Mouse (Mus musculus): ENCODE results near the gene Zfp536.

Zfp536 gene

GRCm38 (mm10) chr7:37552384-37552783 is 221.1 kb downstream of the Zfp536 start:
- no peak for DNase-seq

DNA sequence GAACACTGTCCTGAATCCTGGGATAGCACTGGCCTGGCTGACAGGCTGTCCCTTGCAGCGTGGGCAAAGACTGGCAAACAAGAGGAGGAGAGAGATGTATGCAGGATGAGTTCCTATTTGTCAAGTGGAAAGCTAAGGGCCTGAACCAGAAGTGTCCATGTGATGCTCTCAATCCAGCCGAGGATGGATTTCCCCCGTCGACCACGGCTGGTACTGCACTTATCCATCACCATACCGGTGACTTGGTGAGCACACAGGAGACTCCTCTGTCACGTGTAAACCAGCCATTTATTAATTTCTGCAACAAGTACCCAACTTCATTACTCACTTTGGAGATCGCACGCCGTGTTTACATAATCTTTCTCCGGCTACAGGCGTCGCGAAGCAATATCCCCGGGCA is 224.6 kb downstream of the Zfp536 start:
- no peak for DNase-seq

- DNase-seq, result no peak
Observed at GRCm38 (mm10) chr7:37544011-37544410, 229.4 kb downstream of the Zfp536 start.

DNA sequence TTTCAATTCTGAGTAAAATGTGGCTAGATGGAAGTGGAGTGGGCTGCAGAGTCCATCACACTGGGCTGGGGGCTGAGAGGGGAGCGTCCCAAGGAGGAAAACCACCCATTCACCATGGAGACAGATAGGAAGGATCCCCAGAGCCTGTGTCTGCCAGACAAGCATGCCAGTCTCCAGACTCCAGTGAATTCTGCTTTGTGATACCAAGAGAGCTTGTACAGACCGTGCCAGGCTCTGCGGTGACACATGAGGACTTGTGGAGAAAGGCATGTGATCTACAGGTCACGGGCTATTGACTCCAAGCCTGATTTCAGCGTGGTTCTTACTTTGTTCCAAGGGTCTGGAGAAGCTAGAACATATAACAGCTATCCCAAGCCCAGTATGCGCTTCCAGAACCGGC is 230.5 kb downstream of the Zfp536 start:
- no peak for DNase-seq

DNA sequence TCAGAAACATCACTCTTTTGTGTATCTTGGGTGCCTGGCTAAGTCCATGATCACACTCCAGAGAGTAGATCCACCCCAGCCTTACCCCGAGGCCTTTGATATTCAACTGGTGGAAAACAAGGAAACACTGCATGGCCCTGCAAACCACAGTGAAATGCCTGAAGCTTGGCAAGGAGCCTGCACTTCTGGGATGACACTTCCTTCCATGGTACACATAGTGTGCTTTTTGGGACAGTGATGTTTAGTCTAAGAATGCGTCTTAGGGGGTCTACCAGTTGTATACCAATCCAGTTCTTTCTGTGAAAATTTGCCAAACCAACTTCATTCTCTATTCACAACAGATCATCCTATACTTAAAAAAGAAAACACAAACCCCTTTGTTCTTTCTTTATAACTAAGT is 242.3 kb downstream of the Zfp536 start:
- DNase-seq, result no peak

DNA sequence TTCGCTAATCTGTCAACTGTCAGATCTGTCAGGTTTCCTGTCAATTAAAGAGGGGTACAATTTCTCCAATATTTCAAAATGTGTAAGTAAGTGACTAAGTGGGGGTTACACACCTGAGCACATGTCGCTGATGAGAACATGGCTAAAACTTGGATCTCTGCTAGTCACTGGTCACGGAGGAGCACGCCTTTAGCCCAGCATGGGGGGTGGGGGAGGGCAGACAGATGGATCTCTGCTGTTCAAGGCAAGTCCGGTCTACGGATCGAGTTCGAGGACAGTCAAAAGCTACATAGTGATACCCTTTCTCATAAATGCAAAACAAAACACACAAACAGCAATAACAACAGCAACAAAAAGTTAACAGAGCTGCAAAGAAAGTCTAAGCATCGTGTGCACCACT is 245.1 kb downstream of the Zfp536 start:
- DNase-seq, result peak; percentile 26 to 48

- peak; percentile 78 to 86 for DNase-seq
Observed at GRCm38 (mm10) chr7:37527890-37528289, 245.6 kb downstream of the Zfp536 start.

GRCm38 (mm10) chr7:37521407-37521806 is 252.0 kb downstream of the Zfp536 start:
- DNase-seq, result no peak

DNA sequence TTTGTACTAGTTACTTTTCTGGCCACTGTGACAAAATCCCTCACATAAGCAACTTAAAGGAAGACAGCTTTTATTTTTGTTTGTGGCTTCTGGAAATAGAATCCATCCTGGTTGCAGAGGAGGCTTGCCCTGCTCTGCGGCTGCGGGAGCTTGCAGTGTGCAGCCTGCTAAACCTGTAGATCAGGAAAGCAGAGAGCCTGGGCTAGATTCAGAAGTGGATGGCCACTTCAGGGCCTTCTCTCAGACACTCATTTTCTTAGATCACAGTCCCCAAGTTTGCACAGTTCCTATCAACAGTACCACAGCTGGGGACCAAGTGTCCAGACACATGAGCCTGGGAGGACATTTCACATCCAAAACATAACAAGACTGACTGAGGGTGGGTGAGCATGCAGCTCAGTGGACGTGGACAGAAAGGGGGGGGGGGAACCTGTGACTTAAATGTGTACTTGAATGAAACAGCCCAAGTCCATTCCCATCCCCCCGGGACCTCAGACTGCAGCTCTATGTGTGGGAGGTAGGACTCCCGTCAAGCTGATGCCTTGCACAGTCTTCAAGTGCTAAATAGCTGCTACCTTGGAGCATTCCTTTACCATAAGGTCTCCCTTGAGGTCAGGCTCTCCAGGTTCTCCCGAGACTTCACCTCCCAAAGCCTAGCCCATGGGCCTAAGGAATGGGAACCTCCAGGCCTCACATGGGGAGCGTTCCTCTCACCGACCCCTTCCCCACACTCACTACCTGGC is 262.3 kb downstream of the Zfp536 start:
- DNase-seq, result no peak

GRCm38 (mm10) chr7:37509700-37510099 is 263.7 kb downstream of the Zfp536 start:
- DNase-seq, result no peak

DNA sequence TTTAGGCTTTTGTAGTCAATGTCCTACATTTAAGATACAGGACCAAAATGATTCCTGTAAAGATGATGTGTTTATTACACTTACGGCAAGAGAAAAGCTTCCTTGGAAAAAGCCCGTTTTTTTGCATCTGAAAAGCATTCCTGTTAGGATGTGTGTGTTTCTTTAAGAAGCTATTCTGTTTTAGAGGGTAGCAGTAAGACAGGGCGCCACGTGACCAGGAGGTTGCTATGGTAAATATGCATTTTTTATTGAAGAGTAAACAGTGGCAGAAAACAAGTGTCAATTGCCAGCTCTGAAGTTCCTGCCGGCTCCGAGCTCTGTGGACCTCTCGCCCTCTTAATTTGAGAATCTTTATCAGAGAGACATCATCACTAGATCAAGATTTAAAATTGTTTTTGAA is 267.9 kb downstream of the Zfp536 start:
- DNase-seq, result no peak

DNA sequence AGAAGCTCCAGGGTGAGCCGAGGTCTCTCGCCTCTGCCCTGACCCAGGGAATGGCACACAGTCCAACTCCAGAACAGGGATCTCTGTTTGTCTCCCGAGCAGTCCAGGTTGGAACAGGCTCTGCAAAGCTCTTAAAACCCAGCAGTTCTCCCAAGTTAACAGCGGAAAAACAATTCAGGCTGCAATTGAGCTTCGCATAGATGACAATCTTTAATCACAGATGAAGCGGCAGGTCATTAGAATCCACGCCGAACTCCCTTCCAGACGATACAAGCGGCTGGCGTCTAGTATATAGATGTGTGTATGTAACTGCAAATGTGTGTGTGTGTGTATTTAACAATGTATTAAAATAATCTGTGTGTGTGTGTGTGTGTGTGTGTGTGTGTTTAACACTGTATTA is 268.3 kb downstream of the Zfp536 start:
- no peak for DNase-seq

DNA sequence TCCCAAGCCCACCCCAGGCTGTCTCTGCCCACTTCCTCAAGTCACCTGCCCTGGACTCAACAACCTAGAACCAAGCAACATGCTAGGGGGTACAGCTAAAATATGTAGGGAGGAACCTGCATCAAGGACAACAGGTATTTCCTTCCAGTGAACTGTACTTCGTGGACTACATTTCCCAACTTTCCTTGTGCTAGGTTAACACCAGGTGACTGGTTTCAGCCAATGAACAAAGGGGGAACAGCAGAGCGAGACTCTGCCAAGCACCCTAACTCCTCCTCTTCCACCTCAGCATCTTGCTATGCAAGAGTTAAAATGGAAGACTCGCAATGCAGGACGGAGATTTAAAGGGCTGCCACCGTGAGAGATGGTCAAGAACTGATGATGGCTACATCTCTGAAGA is 274.6 kb downstream of the Zfp536 start:
- no peak for DNase-seq

- no peak for DNase-seq
Observed at GRCm38 (mm10) chr7:37496491-37496890, 276.9 kb downstream of the Zfp536 start.

DNA sequence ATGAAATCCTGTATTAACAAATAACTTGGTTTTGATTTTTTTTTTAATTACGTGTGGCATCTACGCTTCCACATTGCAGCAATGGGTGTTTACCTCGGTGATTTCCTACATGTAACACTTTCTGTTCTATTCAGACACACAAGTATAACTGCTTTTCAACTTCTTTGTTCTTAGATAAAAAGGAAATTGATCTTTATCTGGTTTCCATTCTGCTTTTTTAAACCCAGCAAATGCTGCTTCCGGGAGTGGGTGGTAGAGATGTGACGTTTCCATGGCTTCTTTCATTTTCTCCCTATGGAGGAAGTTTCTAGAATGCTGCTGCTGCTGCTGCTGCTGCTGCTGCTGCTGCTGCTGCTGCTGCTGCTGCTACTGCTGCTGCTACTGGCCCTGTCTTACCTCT is 283.1 kb downstream of the Zfp536 start:
- no peak for DNase-seq

GRCm38 (mm10) chr7:37484946-37485345 is 288.5 kb downstream of the Zfp536 start:
- DNase-seq, result no peak

GRCm38 (mm10) chr7:37482564-37482963 is 290.9 kb downstream of the Zfp536 start:
- peak in 1 of 2 experiments; percentile 59 for DNase-seq

DNA sequence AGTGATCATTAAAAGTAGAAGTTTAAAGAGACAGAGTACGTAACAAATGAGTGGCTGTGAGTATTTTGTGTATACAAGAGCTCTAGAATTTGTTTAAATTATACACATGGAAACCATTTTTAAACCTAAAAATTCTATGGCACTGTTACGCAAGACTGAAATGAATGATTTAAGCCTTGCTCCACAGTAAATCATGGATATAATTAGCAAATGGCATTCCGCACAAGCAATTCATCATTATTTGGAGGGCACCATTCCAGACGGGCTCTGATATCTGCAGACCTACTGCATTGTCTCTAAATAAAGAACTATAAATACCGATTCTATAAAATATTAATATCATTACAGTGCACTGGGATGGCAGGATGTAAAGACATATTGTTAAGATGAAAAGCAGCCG is 292.3 kb downstream of the Zfp536 start:
- no peak for DNase-seq

GRCm38 (mm10) chr7:37477309-37477708 is 296.1 kb downstream of the Zfp536 start:
- DNase-seq, result no peak

DNA sequence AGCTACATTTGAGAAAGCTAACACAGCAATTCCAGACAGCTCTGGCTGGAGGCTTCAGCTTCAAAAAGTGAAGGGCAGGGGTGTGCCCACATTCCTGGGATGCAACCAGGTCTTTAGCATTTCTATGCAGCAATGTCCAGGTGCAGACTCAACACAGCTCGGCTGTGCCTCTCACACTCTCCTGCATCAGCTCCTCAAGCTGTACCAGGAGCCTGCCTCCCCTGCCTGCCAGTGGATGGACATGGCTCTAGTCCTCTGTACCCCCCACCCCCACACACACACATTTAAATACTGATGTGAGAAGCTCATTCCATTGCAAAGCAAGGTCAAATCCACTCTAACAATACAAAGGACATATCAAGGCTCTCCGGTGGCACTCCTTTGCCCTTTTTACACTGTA is 298.0 kb downstream of the Zfp536 start:
- DNase-seq, result no peak

GRCm38 (mm10) chr7:37474284-37474683 is 299.2 kb downstream of the Zfp536 start:
- DNase-seq, result no peak

GRCm38 (mm10) chr7:37473311-37474084 is 299.9 kb downstream of the Zfp536 start:
- no peak for DNase-seq

- DNase-seq, result peak in 1 of 2 experiments; percentile 34
Observed at GRCm38 (mm10) chr7:37471726-37472125, 301.7 kb downstream of the Zfp536 start.

DNA sequence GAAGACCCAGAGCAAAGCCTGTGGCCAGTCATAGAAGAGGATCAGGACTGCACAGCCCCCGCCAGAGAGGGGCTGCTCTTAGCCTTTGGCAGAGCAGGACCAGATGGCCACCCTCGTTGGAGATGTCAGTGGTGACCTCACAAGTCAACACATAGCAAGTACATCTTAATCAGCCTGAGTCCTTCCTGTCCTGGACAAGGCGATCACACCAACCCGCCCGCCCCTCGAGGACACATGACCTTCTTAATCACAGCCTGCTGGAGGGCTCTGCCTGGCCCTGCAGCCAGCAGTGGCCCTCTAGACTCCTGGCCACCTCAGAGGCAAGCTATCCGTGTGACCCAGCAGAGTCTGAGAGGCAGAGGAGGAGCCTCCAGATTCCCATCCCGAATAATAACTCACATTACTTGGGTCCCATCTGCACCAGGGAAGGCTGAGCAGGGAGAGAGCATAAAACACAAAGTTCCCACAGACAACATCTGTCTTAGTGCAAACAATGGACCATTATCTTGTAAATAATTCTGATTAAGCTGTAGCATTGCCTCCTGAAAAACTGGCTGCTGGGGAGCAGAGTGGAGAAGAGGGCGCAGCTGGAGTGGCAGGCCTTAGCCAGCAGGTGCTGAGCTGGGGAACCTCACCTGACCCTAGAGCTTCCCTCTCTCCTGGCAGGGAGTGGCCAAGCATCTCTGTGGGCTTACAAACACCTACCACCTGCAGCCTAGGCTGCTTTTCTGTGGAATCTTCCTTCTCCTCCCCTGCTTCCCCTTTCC is 306.8 kb downstream of the Zfp536 start:
- DNase-seq, result no peak
